ENCODE assay signal across 8 mouse cellular contexts in genomic region chr4:94738838-94739731, GRCm38 (mm10). TPM values are rescaled to one million over a fixed set of nuclear protein-coding genes. Genes with fewer than 3 reads are reported as not detected.
DNase-seq lines count a peak whose midpoint lies in the region; ATAC-seq and TF ChIP-seq lines count a peak whose summit lies in the region.

Tek (plus strand) TSS chr4:94739289.

- ATAC-seq in midbrain, embryonic 12.5 days (ENCODE audit: low FRiP score, low read depth) = no peak
- no peak for ATAC-seq in midbrain, embryonic 14.5 days (ENCODE audit: low FRiP score, low TSS enrichment)
- ATAC-seq in heart, postnatal 0 days (ENCODE audit: insufficient read depth, low read depth) = peak; percentile 71
- ATAC-seq in limb, embryonic 13.5 days (ENCODE audit: low FRiP score, low read depth) = peak; percentile 52; the same call in 1 of the 2 replicates

- 75% methylated on average over 16 of the region's 16 CpGs for WGBS in midbrain, embryonic 12.5 days
- 80% methylated on average over 16 of the region's 16 CpGs for WGBS in midbrain, embryonic 14.5 days
- WGBS in embryonic facial prominence, embryonic 10.5 days = 74% methylated on average over 16 of the region's 16 CpGs
- 28% methylated on average over 16 of the region's 16 CpGs for WGBS in heart, postnatal 0 days
- 51% methylated on average over 16 of the region's 16 CpGs for WGBS in limb, embryonic 13.5 days

- no peak within 1 kb of the TSS for H3K27ac ChIP-seq in midbrain, embryonic 12.5 days (replicated peaks)
- H3K27ac ChIP-seq in midbrain, embryonic 14.5 days (replicated peaks; ENCODE audit: low read depth, low read length) = no peak within 1 kb of the TSS
- H3K27ac ChIP-seq in embryonic facial prominence, embryonic 10.5 days (replicated peaks) = no peak within 1 kb of the TSS
- H3K27ac ChIP-seq in heart, postnatal 0 days (ENCODE audit: low read depth) = peak within 1 kb of the TSS; percentile 83
- H3K27ac ChIP-seq in limb, embryonic 13.5 days = peak within 1 kb of the TSS; percentile 48; the same call in 1 of the 2 replicates

- no peaks in the 10 kb centered on the region for H3K36me3 ChIP-seq in midbrain, embryonic 12.5 days
- H3K36me3 ChIP-seq in midbrain, embryonic 14.5 days (ENCODE audit: control insufficient read depth, insufficient read depth, low read length) = no peaks in the 10 kb centered on the region
- H3K36me3 ChIP-seq in embryonic facial prominence, embryonic 10.5 days (replicated peaks) = no peaks in the 10 kb centered on the region
- H3K36me3 ChIP-seq in heart, postnatal 0 days (replicated peaks; ENCODE audit: control insufficient read depth, insufficient read depth, low read length) = no peaks in the 10 kb centered on the region
- H3K36me3 ChIP-seq in limb, embryonic 13.5 days = no peaks in the 10 kb centered on the region

- H3K4me2 ChIP-seq in midbrain, embryonic 12.5 days (replicated peaks) = no peak within 1 kb of the TSS
- no peak within 1 kb of the TSS for H3K4me2 ChIP-seq in midbrain, embryonic 14.5 days (ENCODE audit: low read length)
- H3K4me2 ChIP-seq in heart, postnatal 0 days (ENCODE audit: low read depth, low read length) = peak within 1 kb of the TSS; percentile 57
- peak within 1 kb of the TSS; percentile 34 for H3K4me2 ChIP-seq in limb, embryonic 13.5 days (replicated peaks)

- H3K9me3 ChIP-seq in midbrain, embryonic 12.5 days = no peaks in the 10 kb centered on the region
- H3K9me3 ChIP-seq in midbrain, embryonic 14.5 days (ENCODE audit: control insufficient read depth, low read length) = no peaks in the 10 kb centered on the region
- H3K9me3 ChIP-seq in embryonic facial prominence, embryonic 10.5 days = no peaks in the 10 kb centered on the region
- H3K9me3 ChIP-seq in heart, postnatal 0 days (replicated peaks; ENCODE audit: control insufficient read depth, low read length) = no peaks in the 10 kb centered on the region
- no peaks in the 10 kb centered on the region for H3K9me3 ChIP-seq in limb, embryonic 13.5 days

- DNase-seq in midbrain, embryonic 14.5 days = no peak
- no peak for DNase-seq in embryonic facial prominence, embryonic 10.5 days (ENCODE audit: low spot score)
- DNase-seq in heart, postnatal 0 days (ENCODE audit: low spot score) = no peak
- peak; percentile 78 for DNase-seq in skeletal muscle tissue, adult 2 months (ENCODE audit: low read depth, low spot score)
- DNase-seq in frontal cortex, postnatal 25 days (ENCODE audit: low spot score in 2 of 2) = no peak
- no peak for DNase-seq in cerebellum, adult 11-12 months

- TF ChIP-seq EP300 in heart, postnatal 0 days (IDR thresholded peaks at IDR 0.05; ENCODE audit: low read depth) = no peak

- H3K27me3 ChIP-seq in midbrain, embryonic 12.5 days = no peaks in the 10 kb centered on the region
- H3K27me3 ChIP-seq in midbrain, embryonic 14.5 days (ENCODE audit: control insufficient read depth, insufficient read depth, low read length) = no peaks in the 10 kb centered on the region
- H3K27me3 ChIP-seq in embryonic facial prominence, embryonic 10.5 days (replicated peaks; ENCODE audit: low read depth, poor library complexity, severe bottlenecking) = no peaks in the 10 kb centered on the region
- no peaks in the 10 kb centered on the region for H3K27me3 ChIP-seq in heart, postnatal 0 days (ENCODE audit: control insufficient read depth, insufficient read depth, low read length)
- no peaks in the 10 kb centered on the region for H3K27me3 ChIP-seq in limb, embryonic 13.5 days

- no peak for TF ChIP-seq CTCF in heart, postnatal 0 days (IDR thresholded peaks at IDR 0.05; ENCODE audit: low read depth)

- H3K4me3 ChIP-seq in midbrain, embryonic 12.5 days = no peak within 1 kb of the TSS
- H3K4me3 ChIP-seq in midbrain, embryonic 14.5 days (replicated peaks; ENCODE audit: low read depth, low read length) = no peak within 1 kb of the TSS
- H3K4me3 ChIP-seq in embryonic facial prominence, embryonic 10.5 days = peak within 1 kb of the TSS; percentile 26; the same call in 1 of the 2 replicates
- H3K4me3 ChIP-seq in heart, postnatal 0 days (ENCODE audit: low read depth, low read length) = peak within 1 kb of the TSS; percentile 52
- H3K4me3 ChIP-seq in limb, embryonic 13.5 days = peak within 1 kb of the TSS; percentile 12

- H3K4me1 ChIP-seq in midbrain, embryonic 12.5 days = no peaks in the 10 kb centered on the region
- H3K4me1 ChIP-seq in midbrain, embryonic 14.5 days (ENCODE audit: control insufficient read depth, insufficient read depth, low read length) = no peaks in the 10 kb centered on the region
- H3K4me1 ChIP-seq in embryonic facial prominence, embryonic 10.5 days = peaks cover 3% of the 10 kb centered on the region; the same call in 1 of the 2 replicates
- H3K4me1 ChIP-seq in heart, postnatal 0 days (ENCODE audit: control insufficient read depth, insufficient read depth) = peaks cover 8% of the 10 kb centered on the region; the same call in 1 of the 2 replicates
- H3K4me1 ChIP-seq in limb, embryonic 13.5 days = peaks cover 23% of the 10 kb centered on the region

- H3K9ac ChIP-seq in midbrain, embryonic 12.5 days (replicated peaks) = no peak within 1 kb of the TSS
- H3K9ac ChIP-seq in midbrain, embryonic 14.5 days (replicated peaks; ENCODE audit: low read length) = no peak within 1 kb of the TSS
- H3K9ac ChIP-seq in heart, postnatal 0 days (replicated peaks; ENCODE audit: low read depth, low read length) = peak within 1 kb of the TSS; percentile 56
- H3K9ac ChIP-seq in limb, embryonic 13.5 days = no peak within 1 kb of the TSS

RNA-seq across cellular contexts. Expression of gene Tek, which starts in this region (rescaled TPM):
- 8.6 and 10.1 TPM in 2 replicates for polyA plus RNA-seq in midbrain, embryonic 12.5 days (2016; fragmentation: Nextera tagmentation; extraction: Ambion mirVana)
- polyA plus RNA-seq in midbrain, embryonic 14.5 days (2014; fragmentation: Nextera tagmentation; extraction: Ambion mirVana) = 4.2 and 9.3 TPM in 2 replicates
- 9.4 TPM in 2 replicates for polyA plus RNA-seq in embryonic facial prominence, embryonic 10.5 days (2016; fragmentation: Nextera tagmentation; extraction: Ambion mirVana)
- total RNA-seq in heart, postnatal 0 days (2014; rRNA removed; ENCODE audit: low replicate concordance) = 36.4 and 40.0 TPM in 2 replicates
- polyA plus RNA-seq in heart, postnatal 0 days (2015; fragmentation: Nextera tagmentation; extraction: Ambion mirVana) = 27.1 and 27.7 TPM in 2 replicates
- 10.9 and 11.8 TPM in 2 replicates for polyA plus RNA-seq in limb, embryonic 13.5 days (2015; fragmentation: Nextera tagmentation; extraction: Ambion mirVana)

Comparison
In these comparisons a context has a peak if more than half of its experiments do, and no peak if none do; other contexts are left out.
1. ATAC-seq: peak in heart, postnatal 0 days (single experiment) and limb, embryonic 13.5 days (single experiment); none in midbrain, embryonic 12.5 days (single experiment) and midbrain, embryonic 14.5 days (single experiment).
2. H3K27ac ChIP-seq: peak in heart, postnatal 0 days (single experiment) and limb, embryonic 13.5 days (single experiment); none in midbrain, embryonic 12.5 days (single experiment), midbrain, embryonic 14.5 days (single experiment) and embryonic facial prominence, embryonic 10.5 days (single experiment).
3. H3K4me2 ChIP-seq: peak in heart, postnatal 0 days (single experiment) and limb, embryonic 13.5 days (single experiment); none in midbrain, embryonic 12.5 days (single experiment) and midbrain, embryonic 14.5 days (single experiment).
4. H3K4me3 ChIP-seq: peak in embryonic facial prominence, embryonic 10.5 days (single experiment), heart, postnatal 0 days (single experiment) and limb, embryonic 13.5 days (single experiment); none in midbrain, embryonic 12.5 days (single experiment) and midbrain, embryonic 14.5 days (single experiment).